Mouse (Mus musculus): ENCODE measurements around the gene Nup210. TPM values are rescaled to one million over a fixed set of nuclear protein-coding genes. Genes with fewer than 3 reads are reported as not detected.

Gene Nup210
- 100 to 1,000 TPM; 117 to 131 TPM for total RNA-seq (2023)

GRCm38 (mm10) chr6:91116244-91117145 lies at the start of gene Nup210:
Nup210 (minus strand) TSS chr6:91116829.

GRCm38 (mm10) chr6:91156554-91157236 lies 40.1 kb upstream of the Nup210 start, which contains the start of gene Hdac11:
Hdac11 (plus strand) TSS chr6:91156665.

GRCm38 (mm10) chr6:90988648-90989317 lies 127.8 kb downstream of the Nup210 start, which contains the start of gene Iqsec1:
Iqsec1 (minus strand) TSS chr6:90988685.

Other genes starting within 250 kb of the Nup210 start
- gene Iqsec1, start 128.1 kb downstream of the Nup210 start, total RNA-seq (2023) = 100 to 1,000 TPM; 192 to 253 TPM
- 1 to 10 TPM in 1 of 2 experiments, under 1 TPM in 1; 0.40 to 1.7 TPM for gene Hdac11, start 39.8 kb upstream of the Nup210 start, total RNA-seq (2023)
- not detected for gene Fbln2, start 95.6 kb upstream of the Nup210 start, total RNA-seq (2023)

All from neutrophil, adult 83 days (primary cell).